Mouse (Mus musculus) CD4-positive, CD25-positive, alpha-beta regulatory T cell, adult 4 months (primary cell): ENCODE measurements around the gene Gpr22. TPM values are rescaled to one million over a fixed set of nuclear protein-coding genes. Genes with fewer than 3 reads are reported as not detected.

Experiments
- ATAC-seq: one replicate; pipeline ENCODE4 v1.8.0; 2017
- polyA plus RNA-seq, 2 experiments: library from polyadenylated mRNA; unstranded; fragments of 100-300 nt; shearing (Covaris generic); gene quantifications; one replicate each; pipeline ENCODE4 v1.2.1; 2017

Gpr22 gene
- polyA plus RNA-seq, 2 experiments from 2014 or later = 0.38 to 0.90 TPM

- no peak for ATAC-seq
Measured at GRCm38 (mm10) chr12:31667187-31667586, 46.6 kb downstream of the Gpr22 start.

DNA sequence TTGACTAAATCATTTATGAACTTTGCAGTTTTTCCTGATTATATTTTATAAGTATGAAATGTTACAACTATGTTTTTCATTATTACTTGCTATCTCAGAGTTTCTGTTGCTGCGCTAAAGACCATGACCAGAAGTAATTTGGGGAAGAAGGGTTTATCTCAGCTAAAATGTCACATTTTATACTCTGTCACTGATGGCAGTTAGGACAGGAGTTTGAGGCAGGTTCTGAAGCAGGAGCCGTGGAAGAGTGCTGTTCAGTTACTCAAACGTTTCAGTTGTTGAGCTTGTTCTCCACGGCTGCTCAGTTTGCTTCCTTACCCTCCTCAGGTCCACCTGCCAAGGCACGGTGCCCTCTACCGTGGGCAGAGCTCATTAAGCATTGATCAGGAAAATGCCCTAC lies 47.7 kb downstream of the Gpr22 start:
- ATAC-seq = no peak

Other genes starting within 250 kb of the Gpr22 start
- gene Cbll1, start 214.3 kb downstream of the Gpr22 start, polyA plus RNA-seq = 10 to 100 TPM; 26.2 to 32.6 TPM
- not detected for gene Slc26a4, start 154.0 kb downstream of the Gpr22 start, polyA plus RNA-seq
- 10 to 100 TPM; 69.3 to 80.9 TPM for gene Bcap29, start 79.3 kb downstream of the Gpr22 start, polyA plus RNA-seq
- 10 to 100 TPM; 12.0 to 14.8 TPM for gene Dus4l, start 59.1 kb downstream of the Gpr22 start, polyA plus RNA-seq
- 10 to 100 TPM; 50.7 to 68.8 TPM for gene Cog5, start 59.1 kb downstream of the Gpr22 start, polyA plus RNA-seq
- 100 to 1,000 TPM; 166 to 170 TPM for gene Hbp1, start 236.6 kb upstream of the Gpr22 start, polyA plus RNA-seq